Mouse (Mus musculus): Measurements from ENCODE around the gene Tjp1.

Tjp1 gene

DNA sequence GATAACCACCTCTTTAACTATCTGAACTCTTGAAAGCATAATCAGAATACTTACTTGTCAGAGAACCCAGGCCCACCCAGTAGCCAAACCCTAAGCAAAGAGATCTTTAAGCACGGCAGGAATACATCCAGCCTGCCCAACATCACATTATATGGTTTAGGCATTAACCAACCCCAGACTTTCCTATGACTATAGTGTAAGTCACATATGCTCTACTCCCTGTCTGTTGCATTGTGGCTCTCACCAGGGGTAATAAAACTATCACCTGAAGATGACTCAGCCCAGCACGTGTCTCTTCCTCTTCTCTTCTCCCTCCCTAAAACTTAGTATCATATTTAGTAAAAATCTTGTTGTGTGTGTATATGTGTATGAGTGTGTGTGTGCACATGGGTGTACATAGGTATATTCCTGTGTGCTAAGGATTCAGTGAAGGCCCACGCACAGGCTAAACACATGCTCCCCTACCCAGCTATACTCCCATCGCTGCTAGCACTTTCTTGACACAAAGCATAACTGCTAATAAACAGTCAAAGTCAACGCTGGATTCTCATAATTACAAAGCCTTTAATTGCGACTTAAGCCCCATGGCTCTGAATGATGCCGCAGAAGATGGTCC, 139.9 kb downstream of the Tjp1 start:
- no peaks in the 10 kb centered on the region for H3K4me1 ChIP-seq (replicated peaks; ENCODE audit: low read depth, low read length)
- H3K27me3 ChIP-seq (ENCODE audit: insufficient read depth, low read length), result no peaks in the 10 kb centered on the region
- TF ChIP-seq POU5F1 (IDR thresholded peaks at IDR 0.05; ENCODE audit: borderline replicate concordance, low read length), result no peak
- no peak for TF ChIP-seq CTCF (conservative IDR thresholded peaks at IDR 0.05; ENCODE audit: low read length)
- TF ChIP-seq NANOG (IDR thresholded peaks at IDR 0.05; ENCODE audit: borderline replicate concordance, low read length), result no peak

DNA sequence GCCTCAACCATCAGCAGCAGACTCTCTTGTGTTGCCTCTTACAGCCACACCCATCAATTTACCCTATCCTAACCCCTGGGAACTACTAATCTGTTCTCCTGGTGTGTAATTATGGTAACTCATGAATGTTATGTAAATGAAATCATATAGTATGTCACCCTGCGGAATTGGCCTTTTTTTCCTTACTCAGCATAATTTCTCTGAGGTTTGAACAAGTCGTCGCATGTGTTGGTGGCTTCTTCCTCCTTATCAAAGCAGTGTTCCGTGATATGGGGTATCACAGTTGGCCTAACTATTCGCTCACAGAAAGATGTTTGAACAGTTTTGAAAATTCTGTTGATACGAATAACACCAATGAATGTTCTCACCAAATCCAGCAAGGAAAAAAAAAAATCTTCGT, 142.8 kb downstream of the Tjp1 start:
- Histone ChIP-seq H3K4me3 (replicated peaks; ENCODE audit: low read length) (no peak overlapping the region), H3K9me3 (ENCODE audit: low read length) (no peaks in the 10 kb centered on the region), H3K36me3 (ENCODE audit: insufficient read depth, low read length) (no peaks in the 10 kb centered on the region), H3K27me3 (ENCODE audit: insufficient read depth, low read length) (no peaks in the 10 kb centered on the region), H3K4me1 (replicated peaks; ENCODE audit: low read depth, low read length) (no peaks in the 10 kb centered on the region)
- TF ChIP-seq NANOG (IDR thresholded peaks at IDR 0.05; ENCODE audit: borderline replicate concordance, low read length) (no peak), CTCF (conservative IDR thresholded peaks at IDR 0.05; ENCODE audit: low read length) (no peak), POU5F1 (IDR thresholded peaks at IDR 0.05; ENCODE audit: borderline replicate concordance, low read length) (no peak)

More for the DNA sequence above, 139.9 kb downstream of the Tjp1 start:
- Histone ChIP-seq H3K36me3 (ENCODE audit: insufficient read depth, low read length) (no peaks in the 10 kb centered on the region), H3K4me3 (replicated peaks; ENCODE audit: low read length) (no peak overlapping the region), H3K9me3 (ENCODE audit: low read length) (no peaks in the 10 kb centered on the region)

DNA sequence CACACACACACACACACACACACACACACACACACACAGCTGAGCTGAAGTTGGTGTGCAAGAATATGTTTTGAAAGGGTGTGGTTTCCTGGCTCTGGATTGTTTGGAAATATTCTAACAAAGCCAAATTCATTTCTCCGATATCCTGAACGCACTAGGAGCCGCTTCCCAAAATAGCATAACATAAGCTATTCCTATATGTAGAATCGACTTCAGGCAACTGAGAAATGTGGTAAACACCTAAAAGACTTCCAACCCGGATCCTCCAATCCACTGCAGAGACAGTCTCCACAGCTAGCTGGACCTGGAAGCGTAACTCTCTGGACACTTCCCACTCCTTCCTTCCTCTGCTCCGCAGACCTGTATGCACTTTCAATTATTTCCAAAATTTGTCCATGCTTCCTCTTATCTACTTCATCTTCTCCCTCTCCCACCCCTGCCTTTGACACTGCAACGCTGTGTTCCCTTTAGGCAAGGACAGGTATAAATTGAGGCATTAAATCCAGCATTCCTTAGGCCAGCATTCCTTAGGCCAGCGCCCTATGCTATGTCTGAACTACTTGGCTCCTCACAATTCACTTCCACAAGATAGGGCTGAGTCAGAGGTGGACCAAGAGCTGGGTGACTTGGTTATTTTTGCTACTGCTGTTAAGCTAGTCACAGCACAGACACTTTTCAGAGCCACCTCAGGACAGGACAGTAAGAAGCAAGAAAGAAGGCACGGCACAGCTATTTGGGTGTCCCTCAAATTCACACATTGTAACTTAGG, 144.9 kb downstream of the Tjp1 start:
- H3K27me3 ChIP-seq (ENCODE audit: insufficient read depth, low read length), result no peaks in the 10 kb centered on the region
- no peaks in the 10 kb centered on the region for H3K36me3 ChIP-seq (ENCODE audit: insufficient read depth, low read length)
- no peaks in the 10 kb centered on the region for H3K9me3 ChIP-seq (ENCODE audit: low read length)
- H3K4me3 ChIP-seq (replicated peaks; ENCODE audit: low read length), result no peak overlapping the region
- no peaks in the 10 kb centered on the region for H3K4me1 ChIP-seq (replicated peaks; ENCODE audit: low read depth, low read length)
- TF ChIP-seq POU5F1 (IDR thresholded peaks at IDR 0.05; ENCODE audit: borderline replicate concordance, low read length), result no peak
- no peak for TF ChIP-seq CTCF (conservative IDR thresholded peaks at IDR 0.05; ENCODE audit: low read length)
- no peak for TF ChIP-seq NANOG (IDR thresholded peaks at IDR 0.05; ENCODE audit: borderline replicate concordance, low read length)

DNA sequence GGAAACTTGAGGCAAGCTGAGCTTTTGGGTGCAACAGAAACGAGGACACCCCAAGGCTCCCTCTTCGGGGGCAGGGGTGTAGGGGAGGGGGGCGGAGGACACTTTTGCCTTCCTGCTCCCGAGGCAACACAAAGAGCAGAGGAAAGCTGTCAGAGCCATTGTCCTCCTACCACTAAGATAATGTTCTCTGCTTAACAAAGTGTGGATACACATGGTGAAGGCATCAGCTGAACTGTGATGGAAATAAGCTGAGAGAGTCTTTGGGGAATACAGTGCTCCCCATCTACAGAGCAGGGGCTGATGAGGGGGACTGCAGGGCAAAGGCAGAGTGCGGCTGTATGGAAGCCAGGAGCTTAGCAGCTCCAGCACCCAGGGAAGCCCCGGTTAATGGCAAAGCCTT, 145.7 kb downstream of the Tjp1 start:
- TF ChIP-seq POU5F1 (IDR thresholded peaks at IDR 0.05; ENCODE audit: borderline replicate concordance, low read length) (no peak), NANOG (IDR thresholded peaks at IDR 0.05; ENCODE audit: borderline replicate concordance, low read length) (no peak), CTCF (conservative IDR thresholded peaks at IDR 0.05; ENCODE audit: low read length) (no peak)
- Histone ChIP-seq H3K9me3 (ENCODE audit: low read length) (no peaks in the 10 kb centered on the region), H3K27me3 (ENCODE audit: insufficient read depth, low read length) (no peaks in the 10 kb centered on the region), H3K36me3 (ENCODE audit: insufficient read depth, low read length) (no peaks in the 10 kb centered on the region), H3K4me1 (replicated peaks; ENCODE audit: low read depth, low read length) (no peaks in the 10 kb centered on the region), H3K4me3 (replicated peaks; ENCODE audit: low read length) (no peak overlapping the region)

DNA sequence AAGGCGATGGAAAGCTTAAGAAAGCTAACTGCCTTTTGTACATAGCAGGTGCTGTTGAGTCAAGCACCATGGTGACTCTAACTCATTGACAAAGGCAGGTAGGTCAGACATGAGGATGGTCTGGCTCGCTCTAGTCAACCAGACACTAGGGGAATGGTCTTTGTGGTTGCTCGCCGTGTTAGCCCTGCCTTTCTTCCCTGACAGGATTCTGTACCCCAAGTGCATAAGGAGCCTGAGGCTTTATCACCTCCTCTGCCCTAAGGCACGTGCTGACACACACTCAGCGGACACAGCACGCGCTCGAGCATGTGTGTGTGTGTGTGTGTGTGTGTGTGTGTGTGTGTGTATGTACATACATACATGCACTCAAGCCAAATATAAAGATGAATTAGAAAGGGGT, 146.9 kb downstream of the Tjp1 start:
- H3K27me3 ChIP-seq (ENCODE audit: insufficient read depth, low read length), result no peaks in the 10 kb centered on the region
- no peaks in the 10 kb centered on the region for H3K4me1 ChIP-seq (replicated peaks; ENCODE audit: low read depth, low read length)
- TF ChIP-seq NANOG (IDR thresholded peaks at IDR 0.05; ENCODE audit: borderline replicate concordance, low read length), result no peak
- TF ChIP-seq POU5F1 (IDR thresholded peaks at IDR 0.05; ENCODE audit: borderline replicate concordance, low read length), result no peak
- TF ChIP-seq CTCF (conservative IDR thresholded peaks at IDR 0.05; ENCODE audit: low read length), result no peak
- H3K36me3 ChIP-seq (ENCODE audit: insufficient read depth, low read length), result no peaks in the 10 kb centered on the region
- no peak overlapping the region for H3K4me3 ChIP-seq (replicated peaks; ENCODE audit: low read length)
- no peaks in the 10 kb centered on the region for H3K9me3 ChIP-seq (ENCODE audit: low read length)

DNA sequence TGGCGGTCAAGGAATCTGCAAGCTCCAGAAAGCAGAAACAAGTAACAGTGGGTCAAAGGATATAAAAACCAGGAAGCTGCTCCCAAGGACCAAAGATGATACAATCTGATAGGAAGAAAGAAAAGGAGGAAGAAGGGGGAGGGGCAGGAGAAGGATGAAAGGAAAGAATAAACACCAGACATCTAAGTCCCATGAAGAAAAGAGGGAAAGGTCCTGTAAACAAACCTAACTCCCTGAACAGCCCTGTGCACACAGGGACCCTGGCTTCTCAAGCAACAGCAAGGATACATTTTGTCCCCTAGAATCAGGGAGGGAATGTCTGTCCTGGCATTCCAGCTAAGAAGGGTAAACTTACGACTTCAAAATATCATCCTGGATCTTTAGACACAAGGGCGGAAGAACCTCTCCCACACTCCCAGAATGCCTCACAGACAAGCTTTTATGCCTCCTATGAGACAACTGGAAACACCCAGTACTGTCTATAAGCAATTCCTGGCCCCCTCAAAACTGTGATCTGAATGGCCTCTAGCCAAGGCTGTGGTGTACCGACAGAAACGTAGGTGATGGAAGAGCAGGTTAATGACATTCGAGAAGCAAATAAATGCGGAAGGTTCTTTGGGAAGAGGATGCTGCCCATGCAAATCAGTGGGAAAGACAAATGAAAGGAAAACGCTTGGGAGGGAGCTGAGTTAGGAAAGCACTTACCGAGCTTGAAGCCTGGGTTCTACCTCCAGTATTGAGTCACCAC, 148.6 kb downstream of the Tjp1 start:
- H3K4me3 ChIP-seq (replicated peaks; ENCODE audit: low read length), result no peak overlapping the region
- no peaks in the 10 kb centered on the region for H3K4me1 ChIP-seq (replicated peaks; ENCODE audit: low read depth, low read length)
- H3K9me3 ChIP-seq (ENCODE audit: low read length), result no peaks in the 10 kb centered on the region
- no peaks in the 10 kb centered on the region for H3K27me3 ChIP-seq (ENCODE audit: insufficient read depth, low read length)
- H3K36me3 ChIP-seq (ENCODE audit: insufficient read depth, low read length), result no peaks in the 10 kb centered on the region
- TF ChIP-seq NANOG (IDR thresholded peaks at IDR 0.05; ENCODE audit: borderline replicate concordance, low read length) (no peak), POU5F1 (IDR thresholded peaks at IDR 0.05; ENCODE audit: borderline replicate concordance, low read length) (no peak), CTCF (conservative IDR thresholded peaks at IDR 0.05; ENCODE audit: low read length) (no peak)

DNA sequence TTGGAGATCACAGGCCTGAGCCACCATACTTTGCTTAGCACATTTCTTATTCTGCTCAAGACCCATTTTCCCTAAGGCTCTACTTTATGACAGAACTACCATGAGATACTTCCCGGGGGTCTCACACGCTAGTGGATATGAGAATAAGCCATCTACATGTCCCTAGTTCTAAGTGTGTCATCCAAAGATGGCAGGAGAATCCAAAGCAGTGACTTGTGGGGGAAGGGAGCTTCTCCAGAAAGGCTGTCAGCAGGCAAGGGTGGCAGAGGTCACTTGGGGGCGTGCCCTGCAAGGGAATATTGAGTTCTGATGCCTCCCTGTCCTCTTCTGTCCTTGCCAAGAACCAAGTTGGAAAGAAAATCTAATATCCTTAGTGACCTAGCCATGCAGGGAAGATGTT, 150.1 kb downstream of the Tjp1 start:
- H3K36me3 ChIP-seq (ENCODE audit: insufficient read depth, low read length), result no peaks in the 10 kb centered on the region

DNA sequence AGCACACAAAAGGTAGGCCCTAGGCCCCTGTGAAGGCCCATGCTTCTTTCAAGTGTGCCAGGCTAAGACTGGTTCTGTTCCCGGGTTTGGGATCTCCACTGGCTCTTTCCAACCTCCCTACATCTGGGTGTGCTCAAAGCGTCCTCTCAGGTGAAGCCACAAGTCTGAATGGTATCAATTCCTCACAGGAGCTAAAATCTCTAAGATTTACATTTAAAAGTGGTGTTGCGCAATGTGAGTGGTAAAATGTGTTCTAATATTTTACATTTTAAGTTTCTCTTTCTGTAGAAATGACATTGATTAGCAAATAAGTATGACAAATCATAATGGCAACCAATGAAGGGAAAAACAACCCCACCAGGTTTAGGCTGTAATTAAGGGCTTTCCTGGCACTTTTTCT, 152.0 kb downstream of the Tjp1 start:
- no peak for TF ChIP-seq CTCF (conservative IDR thresholded peaks at IDR 0.05; ENCODE audit: low read length)
- no peak for TF ChIP-seq POU5F1 (IDR thresholded peaks at IDR 0.05; ENCODE audit: borderline replicate concordance, low read length)
- TF ChIP-seq NANOG (IDR thresholded peaks at IDR 0.05; ENCODE audit: borderline replicate concordance, low read length), result no peak
- no peaks in the 10 kb centered on the region for H3K27me3 ChIP-seq (ENCODE audit: insufficient read depth, low read length)
- no peak overlapping the region for H3K4me3 ChIP-seq (replicated peaks; ENCODE audit: low read length)
- H3K4me1 ChIP-seq (replicated peaks; ENCODE audit: low read depth, low read length), result peaks cover 5% of the 10 kb centered on the region; the same call in 1 of the 2 replicates
- no peaks in the 10 kb centered on the region for H3K36me3 ChIP-seq (ENCODE audit: insufficient read depth, low read length)
- H3K9me3 ChIP-seq (ENCODE audit: low read length), result no peaks in the 10 kb centered on the region

More for the DNA sequence above, 150.1 kb downstream of the Tjp1 start:
- Histone ChIP-seq H3K9me3 (ENCODE audit: low read length) (no peaks in the 10 kb centered on the region), H3K4me3 (replicated peaks; ENCODE audit: low read length) (no peak overlapping the region), H3K4me1 (replicated peaks; ENCODE audit: low read depth, low read length) (no peaks in the 10 kb centered on the region), H3K27me3 (ENCODE audit: insufficient read depth, low read length) (no peaks in the 10 kb centered on the region)
- TF ChIP-seq NANOG (IDR thresholded peaks at IDR 0.05; ENCODE audit: borderline replicate concordance, low read length) (no peak), CTCF (conservative IDR thresholded peaks at IDR 0.05; ENCODE audit: low read length) (no peak), POU5F1 (IDR thresholded peaks at IDR 0.05; ENCODE audit: borderline replicate concordance, low read length) (no peak)
